Mouse (Mus musculus): ENCODE measurements around the gene Sik2. TPM values are rescaled to one million over a fixed set of nuclear protein-coding genes. Genes with fewer than 3 reads are reported as not detected.

Sik2 gene
- polyA plus RNA-seq, 1 experiment from 2014 or later: 14.3 TPM

Other genes with a start within 250 kb of the Sik2 start
- gene Fdxacb1, start 240.8 kb downstream of the Sik2 start, polyA plus RNA-seq (2015; fragmentation: Nextera tagmentation; extraction: Ambion mirVana): 11.5 and 12.3 TPM in 2 replicates
- gene Alg9, start 234.1 kb downstream of the Sik2 start, polyA plus RNA-seq (2015; fragmentation: Nextera tagmentation; extraction: Ambion mirVana): 47.2 and 53.7 TPM in 2 replicates
- gene 1110032A03Rik, start 233.6 kb downstream of the Sik2 start, polyA plus RNA-seq (2015; fragmentation: Nextera tagmentation; extraction: Ambion mirVana): 60.4 and 64.6 TPM in 2 replicates
- 53.5 and 54.4 TPM in 2 replicates for gene Ppp2r1b, start 163.8 kb downstream of the Sik2 start, polyA plus RNA-seq (2015; fragmentation: Nextera tagmentation; extraction: Ambion mirVana)
- gene Btg4, start 51.8 kb upstream of the Sik2 start, polyA plus RNA-seq (2015; fragmentation: Nextera tagmentation; extraction: Ambion mirVana): not detected in 2 replicates
- 2.0 and 2.1 TPM in 2 replicates for gene Layn, start 68.0 kb upstream of the Sik2 start, polyA plus RNA-seq (2015; fragmentation: Nextera tagmentation; extraction: Ambion mirVana)
- gene 4833427G06Rik, start 93.0 kb upstream of the Sik2 start, polyA plus RNA-seq (2015; fragmentation: Nextera tagmentation; extraction: Ambion mirVana): 1.2 and 2.1 TPM in 2 replicates
- 0.04 TPM in 1 of 2 replicates, not detected in the other for gene Gm32742, start 156.4 kb upstream of the Sik2 start, polyA plus RNA-seq (2015; fragmentation: Nextera tagmentation; extraction: Ambion mirVana)
- gene Pou2af1, start 204.6 kb upstream of the Sik2 start, polyA plus RNA-seq (2015; fragmentation: Nextera tagmentation; extraction: Ambion mirVana): 0.17 TPM in 1 of 2 replicates, not detected in the other